ENCODE assay signal across 9 mouse cellular contexts in genomic region chr17:46461347-46461746, GRCm38 (mm10). TPM values are rescaled to one million over a fixed set of nuclear protein-coding genes. Genes with fewer than 3 reads are reported as not detected.
DNase-seq lines count a peak whose midpoint lies in the region; ATAC-seq and TF ChIP-seq lines count a peak whose summit lies in the region.
"Had no signal": no experiment of that assay in that cellular context is flagged by ENCODE, and none has a peak within 500 bp of the region (broad histone marks: within the 10 kb centered on the region; RNA-seq: fewer than 3 reads in every experiment).

No protein-coding gene starts in this region.

- peak; percentile 19; the same call in 1 of the 2 replicates for TF ChIP-seq CTCF in cerebellum, adult 2 months (IDR thresholded peaks at IDR 0.05; ENCODE audit: borderline replicate concordance, insufficient read depth, low read depth, low read length)

- peak overlapping the region; percentile 55 for H3K4me2 ChIP-seq in liver, embryonic 12.5 days
- H3K4me2 ChIP-seq in stomach, embryonic 16.5 days (ENCODE audit: low read depth, low read length): peak overlapping the region; percentile 60

- H3K4me1 ChIP-seq in cerebellum, adult 2 months (ENCODE audit: control insufficient read depth, insufficient read depth, low read length): peaks cover 17% of the 10 kb centered on the region
- H3K4me1 ChIP-seq in liver, embryonic 12.5 days: peaks cover 6% of the 10 kb centered on the region
- 0 out of 2 replicates have a peak, but pooled peaks cover 5% of the 10 kb centered on the region for H3K4me1 ChIP-seq in stomach, embryonic 16.5 days (ENCODE audit: control insufficient read depth, insufficient read depth, low read length)

- no peak overlapping the region for H3K9ac ChIP-seq in liver, embryonic 12.5 days
- H3K9ac ChIP-seq in stomach, embryonic 16.5 days (ENCODE audit: low read length): peak overlapping the region; percentile 62; the same call in 1 of the 2 replicates

- H3K27ac ChIP-seq in cerebellum, adult 2 months (ENCODE audit: insufficient read depth, low read length): no peak overlapping the region
- H3K27ac ChIP-seq in liver, embryonic 12.5 days: no peak overlapping the region
- no peak overlapping the region for H3K27ac ChIP-seq in stomach, embryonic 16.5 days (ENCODE audit: low read length)

- H3K27me3 ChIP-seq in cerebellum, adult 2 months (ENCODE audit: control insufficient read depth, insufficient read depth, low read length): no peaks in the 10 kb centered on the region
- peaks cover 86% of the 10 kb centered on the region for H3K27me3 ChIP-seq in liver, embryonic 12.5 days (replicated peaks)
- peaks cover 32% of the 10 kb centered on the region for H3K27me3 ChIP-seq in stomach, embryonic 16.5 days (ENCODE audit: control insufficient read depth, insufficient read depth, low read length)

- no peak for TF ChIP-seq POLR2A in cerebellum, adult 2 months (IDR thresholded peaks at IDR 0.05; ENCODE audit: borderline replicate concordance, insufficient read depth, low read length)

- WGBS in cerebellum, adult 2 months: 47% methylated on average over 8 of the region's 8 CpGs
- WGBS in liver, embryonic 12.5 days (ENCODE audit: insufficient replicate concordance): 6% methylated on average over 8 of the region's 8 CpGs
- WGBS in stomach, embryonic 16.5 days: 16% methylated on average over 8 of the region's 8 CpGs

- no peak for ATAC-seq in liver, embryonic 12.5 days
- no peak for ATAC-seq in stomach, embryonic 16.5 days (ENCODE audit: insufficient read depth, low FRiP score)

- DNase-seq in cerebellum, adult 2 months: no peak
- DNase-seq in cerebellum, postnatal 14 days: no peak
- DNase-seq in lung, postnatal 10 days: peak; percentile 43
- no peak for DNase-seq in lung, adult 18-20 months
- no peak for DNase-seq in thymus, postnatal 25 days
- no peak for DNase-seq in layer of hippocampus, postnatal 10 days (ENCODE audit: low spot score in 2 of 2)

- H3K9me3 ChIP-seq in liver, embryonic 12.5 days (replicated peaks): no peaks in the 10 kb centered on the region
- H3K9me3 ChIP-seq in stomach, embryonic 16.5 days (replicated peaks; ENCODE audit: control insufficient read depth, low read length): no peaks in the 10 kb centered on the region

- H3K36me3 ChIP-seq in liver, embryonic 12.5 days: no peaks in the 10 kb centered on the region
- H3K36me3 ChIP-seq in stomach, embryonic 16.5 days (ENCODE audit: control insufficient read depth, insufficient read depth, low read length): no peaks in the 10 kb centered on the region

- H3K4me3 ChIP-seq in cerebellum, adult 2 months (replicated peaks; ENCODE audit: insufficient read depth, low read depth, low read length): no peak overlapping the region
- peak overlapping the region; percentile 35 for H3K4me3 ChIP-seq in liver, embryonic 12.5 days
- H3K4me3 ChIP-seq in stomach, embryonic 16.5 days (replicated peaks; ENCODE audit: low read length): peak overlapping the region; percentile 41

RNA-seq across cellular contexts. Expression of gene Slc22a7, which starts 23.1 kb away (rescaled TPM):
- 0.71 and 0.72 TPM in 2 replicates for polyA plus RNA-seq in cerebellum, adult 2 months (2012; rRNA removed)
- not detected in 2 replicates for polyA plus RNA-seq in liver, embryonic 12.5 days (2016; fragmentation: Nextera tagmentation; extraction: Ambion mirVana)
- not detected in 2 replicates for polyA plus RNA-seq in stomach, embryonic 16.5 days (2015; fragmentation: Nextera tagmentation; extraction: Ambion mirVana)
- total RNA-seq in layer of hippocampus, postnatal 10 days (2021): under 1 TPM; 0.48 to 0.76 TPM
- total RNA-seq: adrenal gland, adult 18-20 months had no signal

RNA-seq across cellular contexts. Expression of gene Ttbk1, which starts 26.1 kb away (rescaled TPM):
- 46.7 and 47.4 TPM in 2 replicates for polyA plus RNA-seq in cerebellum, adult 2 months (2012; rRNA removed)
- polyA plus RNA-seq in liver, embryonic 12.5 days (2016; fragmentation: Nextera tagmentation; extraction: Ambion mirVana): 0.02 and 0.11 TPM in 2 replicates
- polyA plus RNA-seq in stomach, embryonic 16.5 days (2015; fragmentation: Nextera tagmentation; extraction: Ambion mirVana): 0.12 and 0.19 TPM in 2 replicates
- 100 to 1,000 TPM; 106 to 107 TPM for total RNA-seq in layer of hippocampus, postnatal 10 days (2021)

RNA-seq across cellular contexts. Expression of gene Crip3, which starts 32.6 kb away (rescaled TPM):
- polyA plus RNA-seq in cerebellum, adult 2 months (2012; rRNA removed): 3.7 and 4.6 TPM in 2 replicates
- 0.25 TPM in 1 of 2 replicates, not detected in the other for polyA plus RNA-seq in liver, embryonic 12.5 days (2016; fragmentation: Nextera tagmentation; extraction: Ambion mirVana)
- polyA plus RNA-seq in stomach, embryonic 16.5 days (2015; fragmentation: Nextera tagmentation; extraction: Ambion mirVana): 1.5 and 1.8 TPM in 2 replicates
- total RNA-seq in layer of hippocampus, postnatal 10 days (2021): 1 to 10 TPM; 3.0 to 4.4 TPM

RNA-seq across cellular contexts. Expression of gene Dnph1, which starts 35.2 kb away (rescaled TPM):
- polyA plus RNA-seq in cerebellum, adult 2 months (2012; rRNA removed): 5.3 and 5.6 TPM in 2 replicates
- 38.5 and 39.3 TPM in 2 replicates for polyA plus RNA-seq in liver, embryonic 12.5 days (2016; fragmentation: Nextera tagmentation; extraction: Ambion mirVana)
- 40.4 and 45.3 TPM in 2 replicates for polyA plus RNA-seq in stomach, embryonic 16.5 days (2015; fragmentation: Nextera tagmentation; extraction: Ambion mirVana)
- 1 to 10 TPM; 6.0 to 7.6 TPM for total RNA-seq in layer of hippocampus, postnatal 10 days (2021)

Comparison
In these comparisons a context has a peak if more than half of its experiments do, and no peak if none do; other contexts are left out.
1. RNA of gene Ttbk1, which starts 26.1 kb away (polyA plus RNA-seq): 46.7 to 47.4 TPM in cerebellum, adult 2 months; 0.12 to 0.19 TPM in stomach, embryonic 16.5 days and 0.02 to 0.11 TPM in liver, embryonic 12.5 days; every median in the first group is over 10 times any median in the second.